Mouse (Mus musculus) limb, embryonic 12.5 days (tissue): ENCODE data around the gene Rad9a. TPM values are rescaled to one million over a fixed set of nuclear protein-coding genes. Genes with fewer than 3 reads are reported as not detected.

Experiments used
- ATAC-seq: fragments of 200-750 bp; cut with Nextera tagmentation; 2 replicates; pipeline ENCODE4 v1.8.0; 2017; ENCODE audit warnings: low read depth, moderate TSS enrichment; ENCODE audit not compliant: insufficient number of reproducible peaks, insufficient read depth, low FRiP score, low TSS enrichment
- H3K27ac ChIP-seq: fragments of 300-500 bp; sonication (generic); 2 replicates; pipeline ENCODE4 v1.5.1; 2016; ENCODE audit warnings: mild to moderate bottlenecking, moderate library complexity
- H3K27me3 ChIP-seq: fragments of 300-500 bp; sonication (generic); 2 replicates; pipeline ENCODE4 v1.6.1; 2016; ENCODE audit warnings: mild to moderate bottlenecking, moderate library complexity
- H3K36me3 ChIP-seq: fragments of 300-500 bp; sonication (generic); 2 replicates; pipeline ENCODE4 v1.6.1; 2016; ENCODE audit warnings: mild to moderate bottlenecking, moderate library complexity
- H3K4me1 ChIP-seq: fragments of 300-500 bp; sonication (generic); replicated peaks from 2 replicates; pipeline ENCODE4 v1.6.1; 2016
- H3K4me2 ChIP-seq: fragments of 300-500 bp; sonication (generic); 2 replicates; pipeline ENCODE4 v1.6.1; 2016; ENCODE audit warnings: mild to moderate bottlenecking, moderate library complexity
- H3K4me3 ChIP-seq: fragments of 300-500 bp; sonication (generic); replicated peaks from 2 replicates; pipeline ENCODE4 v1.5.1; 2016; ENCODE audit warnings: mild to moderate bottlenecking
- H3K9ac ChIP-seq: fragments of 300-500 bp; sonication (generic); replicated peaks from 2 replicates; pipeline ENCODE4 v1.6.1; 2016; ENCODE audit warnings: mild to moderate bottlenecking, moderate library complexity
- H3K9me3 ChIP-seq: fragments of 300-500 bp; sonication (generic); 2 replicates; pipeline ENCODE4 v1.6.1; 2016; ENCODE audit warnings: mild to moderate bottlenecking, moderate library complexity
- WGBS: fragments of 180-500 bp; shearing (Covaris S2); methylation state at CpG from one replicate; pipeline ENCODE4 v1.1.7; 2016; 5-methylcytosine and 5-hydroxymethylcytosine counted together
- polyA plus RNA-seq: library from polyadenylated mRNA; unstranded; fragments of >200 nt; fragmentation: Nextera tagmentation; extraction: Ambion mirVana; gene quantifications from 2 replicates; pipeline ENCODE4 v1.2.1, GENCODE M21; 2016

The Rad9a gene
- polyA plus RNA-seq, 1 experiment from 2014 or later, result 38.4 TPM

DNA sequence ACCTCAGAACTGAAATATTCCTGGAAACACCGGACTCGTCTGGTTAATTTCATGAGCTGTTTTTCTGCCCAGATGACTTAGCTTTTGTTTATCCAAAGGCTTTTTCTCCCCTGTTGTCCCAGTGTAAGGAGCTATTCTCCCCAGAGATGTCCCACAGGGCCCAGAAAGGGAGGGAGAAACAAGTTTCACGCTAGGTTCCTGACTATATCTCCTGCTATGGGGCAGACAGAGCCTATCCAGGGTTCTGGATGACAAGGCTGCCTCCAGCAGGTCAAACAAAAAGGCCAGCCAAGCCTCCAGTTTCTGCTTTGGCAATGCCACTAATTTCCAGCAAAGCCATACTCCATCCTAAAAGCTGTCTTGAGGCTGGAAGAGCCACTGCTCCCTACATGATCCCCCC, 16.4 kb upstream of the Rad9a start:
- Histone ChIP-seq H3K27ac (peak overlapping the region; percentile 64; the same call in 1 of the 2 replicates), H3K4me1 (peaks cover 67% of the 10 kb centered on the region), H3K9ac (no peak overlapping the region), H3K27me3 (peaks cover 24% of the 10 kb centered on the region), H3K36me3 (peaks cover 21% of the 10 kb centered on the region), H3K9me3 (no peaks in the 10 kb centered on the region), H3K4me2 (peak overlapping the region; percentile 87), H3K4me3 (no peak overlapping the region)
- no peak for ATAC-seq
- WGBS, result 29% methylated on average over 3 of the region's 3 CpGs

DNA sequence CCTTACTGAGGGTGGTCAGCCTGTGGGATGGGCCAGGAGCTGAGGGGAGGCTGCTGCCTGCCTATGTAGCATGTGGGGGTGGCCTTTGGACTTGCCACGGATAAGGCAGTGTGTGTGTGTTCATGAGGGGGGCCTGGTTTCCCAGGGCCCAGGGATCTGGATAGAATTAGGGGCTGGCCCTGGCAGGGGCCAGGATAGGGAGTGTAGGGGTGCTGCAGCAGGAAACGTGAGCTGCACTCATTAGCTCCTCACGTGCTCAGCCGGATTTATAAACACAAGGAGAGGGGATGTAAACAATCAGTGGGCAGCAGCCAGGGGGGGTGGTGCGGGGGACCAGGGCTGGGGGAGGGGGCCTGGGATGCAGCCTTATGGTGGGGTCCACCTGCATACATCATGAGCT, 15.7 kb upstream of the Rad9a start:
- H3K4me2 ChIP-seq, result peak overlapping the region; percentile 87
- peak; percentile 20; the same call in 1 of the 2 replicates for ATAC-seq
- H3K9ac ChIP-seq, result peak overlapping the region; percentile 24; the same call in 1 of the 2 replicates
- H3K36me3 ChIP-seq, result peaks cover 14% of the 10 kb centered on the region
- peak overlapping the region; percentile 77 for H3K27ac ChIP-seq
- peak overlapping the region; percentile 89; the same call in 1 of the 2 replicates for H3K4me3 ChIP-seq
- 2% methylated on average over 5 of the region's 5 CpGs for WGBS
- peaks cover 24% of the 10 kb centered on the region for H3K27me3 ChIP-seq
- H3K4me1 ChIP-seq, result peaks cover 74% of the 10 kb centered on the region
- H3K9me3 ChIP-seq, result no peaks in the 10 kb centered on the region

DNA sequence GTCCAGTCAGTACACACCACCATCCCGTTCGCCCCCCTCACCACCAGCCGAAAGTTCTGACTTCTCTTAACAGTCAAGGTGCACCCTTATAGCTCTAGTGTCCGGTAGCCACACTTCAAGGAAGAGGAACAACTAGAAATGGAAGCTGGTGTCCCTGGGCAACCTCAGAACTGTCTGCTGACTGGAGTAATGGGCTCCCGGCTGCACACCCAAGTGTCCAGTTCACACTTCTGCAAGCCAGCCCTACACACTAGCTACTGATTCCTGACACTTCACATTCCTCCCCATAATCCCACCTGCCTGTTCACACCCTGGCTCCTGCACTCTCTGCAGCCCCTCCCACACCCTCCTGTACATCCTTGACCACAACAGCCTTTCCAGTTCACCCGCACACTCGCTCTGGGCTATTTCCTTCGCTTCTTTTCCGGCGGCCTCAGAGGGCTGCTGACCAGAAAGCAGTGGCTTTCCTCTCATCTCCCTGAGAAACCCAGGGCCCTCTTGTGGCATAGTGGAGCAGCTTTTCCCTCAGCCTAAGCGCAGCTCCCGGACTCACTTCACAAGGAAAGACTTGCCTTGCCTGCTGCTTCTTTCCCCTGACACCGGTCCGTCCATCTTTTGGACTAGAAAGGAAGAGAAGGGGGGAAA, 14.7 kb upstream of the Rad9a start:
- H3K4me3 ChIP-seq, result peak overlapping the region; percentile 89
- H3K27me3 ChIP-seq, result peaks cover 23% of the 10 kb centered on the region; the same call in 1 of the 2 replicates
- H3K4me2 ChIP-seq, result peak overlapping the region; percentile 87
- H3K4me1 ChIP-seq, result peaks cover 83% of the 10 kb centered on the region
- peaks cover 4% of the 10 kb centered on the region for H3K36me3 ChIP-seq
- H3K9me3 ChIP-seq, result no peaks in the 10 kb centered on the region
- WGBS, result 17% methylated on average over 14 of the region's 14 CpGs
- peak overlapping the region; percentile 97 for H3K9ac ChIP-seq
- ATAC-seq, result no peak
- H3K27ac ChIP-seq, result peak overlapping the region; percentile 77

DNA sequence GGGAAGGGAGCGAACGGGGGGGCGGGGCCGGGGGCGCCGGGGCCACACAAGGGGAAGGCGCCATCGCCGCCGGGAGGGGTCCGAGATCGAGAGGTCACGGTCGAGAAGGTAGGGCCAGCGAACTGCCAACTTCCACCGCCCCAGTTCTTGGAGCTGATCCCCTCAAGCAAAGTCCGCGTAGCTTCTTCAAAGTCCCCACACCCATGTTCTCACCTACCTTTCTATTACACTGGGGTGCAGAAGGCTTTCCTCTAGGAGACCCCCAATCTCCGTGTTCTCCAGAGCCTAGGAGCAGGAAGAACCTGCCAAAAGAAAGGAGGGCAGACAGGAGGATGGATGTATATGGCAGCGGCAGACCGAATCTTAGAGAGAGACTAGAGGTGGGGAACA, 14.0 kb upstream of the Rad9a start:
- Histone ChIP-seq H3K4me3 (peak overlapping the region; percentile 89), H3K27me3 (peaks cover 23% of the 10 kb centered on the region; the same call in 1 of the 2 replicates), H3K4me2 (peak overlapping the region; percentile 87), H3K9me3 (no peaks in the 10 kb centered on the region), H3K9ac (peak overlapping the region; percentile 97), H3K27ac (peak overlapping the region; percentile 96), H3K36me3 (no peaks in the 10 kb centered on the region; the same call in 1 of the 2 replicates), H3K4me1 (peaks cover 77% of the 10 kb centered on the region)
- ATAC-seq, result no peak
- 1% methylated on average over 19 of the region's 21 CpGs for WGBS

DNA sequence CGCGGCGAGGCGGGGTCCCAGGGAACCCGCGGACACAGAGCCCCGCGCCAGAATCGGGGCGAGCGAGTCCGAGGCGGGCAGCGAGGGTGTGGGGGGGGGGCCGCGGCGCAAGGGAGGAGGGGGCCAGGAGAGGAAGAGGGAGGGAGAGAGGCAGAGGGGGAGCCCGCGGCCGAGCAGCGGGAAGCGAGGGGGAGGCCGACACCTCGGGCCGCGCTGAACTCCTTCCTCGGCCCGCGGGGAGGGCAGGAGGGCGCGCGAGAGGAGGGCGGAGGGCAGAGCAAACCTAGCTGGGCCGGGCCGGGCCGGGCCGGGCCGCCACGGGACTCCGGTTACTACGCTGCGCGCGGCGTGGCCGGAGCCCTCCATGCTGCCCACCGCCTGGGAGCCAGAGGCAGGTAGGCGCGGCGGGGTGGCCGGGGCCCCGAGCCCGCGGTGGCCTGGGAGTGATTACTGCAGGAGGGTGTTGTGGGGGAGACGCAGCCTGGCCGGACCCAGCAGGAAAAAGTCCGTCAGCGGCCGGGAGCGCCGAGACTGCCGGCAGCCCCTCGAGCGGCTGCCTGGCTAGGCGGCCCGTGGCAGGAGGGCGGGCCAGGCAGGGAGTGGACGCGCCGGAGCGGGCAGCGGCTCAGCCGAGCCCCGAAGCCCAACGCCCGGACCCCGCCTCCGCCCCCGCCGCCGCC, 13.4 kb upstream of the Rad9a start:
- Histone ChIP-seq H3K4me2 (peak overlapping the region; percentile 87), H3K27ac (peak overlapping the region; percentile 96), H3K36me3 (no peaks in the 10 kb centered on the region), H3K9me3 (no peaks in the 10 kb centered on the region), H3K27me3 (peaks cover 23% of the 10 kb centered on the region; the same call in 1 of the 2 replicates), H3K4me1 (peaks cover 71% of the 10 kb centered on the region), H3K9ac (peak overlapping the region; percentile 97), H3K4me3 (peak overlapping the region; percentile 89)
- WGBS, result 1% methylated on average over 50 of the region's 81 CpGs
- ATAC-seq, result peak; percentile 17; the same call in 1 of the 2 replicates

DNA sequence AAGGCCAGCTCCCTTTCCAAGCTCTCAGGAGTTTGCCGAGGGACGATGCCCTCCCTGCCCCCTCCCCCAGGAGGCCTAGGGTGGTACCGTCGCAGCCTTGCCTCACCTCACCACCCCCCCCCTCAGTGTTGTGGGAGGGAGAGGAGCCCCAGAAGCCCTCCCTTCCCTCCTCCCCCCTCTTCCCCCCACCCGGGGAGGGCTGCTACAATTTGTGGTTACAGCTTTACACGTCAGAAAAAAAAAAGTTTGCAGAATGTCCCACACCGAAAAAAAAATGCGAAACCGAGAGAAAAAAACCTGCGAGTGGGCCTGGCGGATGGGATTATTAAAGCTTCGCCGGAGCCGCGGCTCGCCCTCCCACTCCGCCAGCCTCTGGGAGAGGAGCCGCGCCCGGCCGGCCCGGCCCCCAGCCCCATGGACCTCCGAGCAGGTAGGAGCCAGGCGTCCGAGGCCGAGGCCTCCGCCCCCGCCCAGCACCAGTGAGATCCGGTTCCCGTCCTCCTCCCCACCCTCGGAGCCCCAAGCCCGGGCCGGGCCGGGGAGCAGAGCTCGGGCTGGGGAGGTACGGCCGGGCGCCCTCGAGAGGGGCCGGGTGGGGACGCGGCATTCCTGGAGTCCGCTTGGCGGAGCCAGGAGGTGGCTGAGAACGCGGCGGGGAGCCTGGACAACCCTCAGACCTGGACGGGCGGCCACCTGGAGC, 12.8 kb upstream of the Rad9a start, which contains the start of the genes Clcf1 and AC109138.7:
Gene Clcf1, plus strand, starts transcription at position 168 of the 700 bp plus-strand sequence.
Gene AC109138.7, plus strand, starts transcription at position 287 of the 700 bp plus-strand sequence.
- H3K9me3 ChIP-seq, result no peaks in the 10 kb centered on the region
- H3K27me3 ChIP-seq, result peaks cover 23% of the 10 kb centered on the region; the same call in 1 of the 2 replicates
- H3K36me3 ChIP-seq, result no peaks in the 10 kb centered on the region
- ATAC-seq, result peak; percentile 49; the same call in 1 of the 2 replicates
- WGBS, result 1% methylated on average over 48 of the region's 49 CpGs
- H3K9ac ChIP-seq, result peak within 1 kb of the TSS; percentile 97
- H3K4me2 ChIP-seq, result peak within 1 kb of the TSS; percentile 87
- peak within 1 kb of the TSS; percentile 89 for H3K4me3 ChIP-seq
- H3K4me1 ChIP-seq, result peaks cover 64% of the 10 kb centered on the region
- peak within 1 kb of the TSS; percentile 96 for H3K27ac ChIP-seq

DNA sequence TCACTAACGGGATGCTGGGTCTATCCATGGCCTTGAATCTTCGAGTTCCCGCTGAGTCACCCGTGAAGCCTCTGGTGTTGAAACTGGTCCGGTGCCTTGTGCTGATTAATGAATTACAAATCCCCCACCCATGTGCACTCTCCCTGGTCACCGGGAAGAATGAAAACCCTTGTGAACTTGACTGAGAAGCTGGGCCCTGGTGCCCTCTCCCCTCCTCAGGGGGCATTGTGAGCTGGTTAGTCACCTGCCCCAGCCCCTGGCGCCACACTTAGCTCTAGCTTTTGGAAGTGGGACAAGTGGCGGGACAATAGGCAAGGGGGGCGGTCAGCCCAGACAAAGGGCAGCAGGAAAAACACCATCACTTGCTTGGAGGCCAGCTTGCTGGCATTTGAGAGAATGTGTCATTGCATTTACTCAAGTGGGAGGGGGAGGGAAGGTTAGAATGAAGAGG, 12.1 kb upstream of the Rad9a start:
- Histone ChIP-seq H3K27ac (peak overlapping the region; percentile 96), H3K36me3 (no peaks in the 10 kb centered on the region), H3K4me2 (peak overlapping the region; percentile 87), H3K4me3 (peak overlapping the region; percentile 89), H3K9ac (peak overlapping the region; percentile 97), H3K27me3 (peaks cover 23% of the 10 kb centered on the region; the same call in 1 of the 2 replicates), H3K9me3 (no peaks in the 10 kb centered on the region), H3K4me1 (peaks cover 63% of the 10 kb centered on the region)
- no peak for ATAC-seq
- WGBS, result 11% methylated on average over 9 of the region's 9 CpGs

DNA sequence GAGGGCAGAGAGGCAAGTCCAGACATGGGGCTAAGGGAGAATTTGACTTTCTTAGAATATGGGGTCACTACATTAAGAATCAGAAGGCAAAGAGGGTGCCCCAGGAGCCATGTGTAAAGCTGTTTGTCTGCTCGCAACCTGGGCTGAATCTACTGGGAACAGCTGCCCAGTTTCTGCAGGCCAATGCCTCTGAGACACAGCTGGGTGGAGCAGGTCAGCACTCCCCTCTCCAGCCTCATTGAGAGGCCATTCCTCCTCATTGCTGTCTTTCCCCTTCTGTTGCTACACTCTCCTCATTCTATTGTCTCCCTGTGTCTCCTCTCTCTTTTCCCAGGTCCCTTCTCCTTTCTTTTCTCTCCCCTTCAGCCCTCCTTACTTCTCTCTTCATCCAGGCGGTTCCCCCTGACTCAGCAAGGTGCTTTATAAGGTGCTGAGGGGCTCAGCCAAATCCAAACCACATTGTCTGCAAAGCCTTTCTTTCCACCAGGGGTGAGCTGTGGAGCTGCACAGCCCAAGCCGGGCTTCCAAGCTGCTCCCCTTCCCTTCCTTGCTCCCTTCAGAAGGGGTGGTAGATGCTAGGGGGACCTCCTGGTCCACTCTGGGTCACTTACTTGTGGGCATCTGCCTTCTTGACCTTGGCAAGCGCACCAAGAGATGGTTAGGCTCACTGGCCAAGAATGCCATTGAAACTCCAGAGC, 10.6 kb upstream of the Rad9a start:
- Histone ChIP-seq H3K36me3 (no peaks in the 10 kb centered on the region), H3K27ac (peak overlapping the region; percentile 96), H3K9me3 (no peaks in the 10 kb centered on the region), H3K4me2 (peak overlapping the region; percentile 87), H3K4me3 (no peak overlapping the region), H3K27me3 (peaks cover 18% of the 10 kb centered on the region; the same call in 1 of the 2 replicates), H3K9ac (peak overlapping the region; percentile 24; the same call in 1 of the 2 replicates), H3K4me1 (peaks cover 49% of the 10 kb centered on the region)
- 19% methylated on average over 4 of the region's 4 CpGs for WGBS
- no peak for ATAC-seq

DNA sequence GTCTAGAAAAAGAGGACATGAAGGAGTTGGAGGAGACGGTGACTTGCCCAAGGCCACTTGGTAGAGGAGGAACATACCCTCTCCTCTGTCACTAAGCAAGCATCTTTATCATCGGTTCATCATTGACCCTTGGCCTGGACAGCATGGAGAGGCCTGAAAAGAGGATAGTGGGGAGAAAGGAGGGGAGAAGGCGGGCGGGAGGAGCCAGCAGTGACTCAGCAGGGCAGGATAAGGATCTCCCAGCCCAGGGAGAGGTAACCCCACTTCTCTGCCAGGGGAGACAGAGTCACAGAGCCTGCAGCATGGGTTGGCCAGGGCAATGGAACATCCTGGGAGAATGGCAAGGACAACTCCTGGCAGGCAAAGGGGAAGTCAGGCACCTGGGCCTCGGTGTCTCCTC, 7.1 kb upstream of the Rad9a start:
- no peak overlapping the region for H3K4me2 ChIP-seq
- 78% methylated on average over 5 of the region's 5 CpGs for WGBS
- H3K4me3 ChIP-seq, result no peak overlapping the region
- peaks cover 28% of the 10 kb centered on the region; the same call in 1 of the 2 replicates for H3K27me3 ChIP-seq
- no peaks in the 10 kb centered on the region for H3K36me3 ChIP-seq
- no peaks in the 10 kb centered on the region for H3K9me3 ChIP-seq
- peaks cover 23% of the 10 kb centered on the region for H3K4me1 ChIP-seq
- H3K27ac ChIP-seq, result no peak overlapping the region
- no peak overlapping the region for H3K9ac ChIP-seq
- ATAC-seq, result no peak

DNA sequence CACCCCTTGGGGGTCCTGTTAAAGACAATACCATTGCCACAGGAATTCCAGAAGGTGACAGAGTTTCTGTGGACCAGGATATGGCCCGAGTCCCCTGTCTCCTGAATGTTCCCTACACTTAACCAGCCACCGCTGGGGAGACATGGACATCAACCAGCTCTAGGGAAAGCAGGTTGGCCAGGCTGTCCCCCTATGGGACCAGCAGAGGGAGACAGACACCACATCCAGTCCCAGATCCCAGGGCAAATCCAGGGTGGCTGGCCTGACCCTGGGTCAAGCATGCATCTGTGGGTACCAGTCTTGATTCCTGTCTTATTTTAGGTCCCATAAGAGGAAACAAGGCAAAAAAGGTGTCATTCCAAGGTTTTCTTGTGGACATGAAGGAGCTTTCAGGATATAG, 5.5 kb upstream of the Rad9a start:
- Histone ChIP-seq H3K9me3 (no peaks in the 10 kb centered on the region), H3K27ac (no peak overlapping the region), H3K27me3 (peaks cover 27% of the 10 kb centered on the region), H3K4me1 (peaks cover 14% of the 10 kb centered on the region), H3K4me2 (no peak overlapping the region), H3K9ac (no peak overlapping the region), H3K36me3 (no peaks in the 10 kb centered on the region), H3K4me3 (no peak overlapping the region)
- no peak for ATAC-seq
- 2% methylated on average over 2 of the region's 2 CpGs for WGBS
